Mouse (Mus musculus): ENCODE data around the gene Terf2ip.

Gene Terf2ip

GRCm38 (mm10) chr8:112011816-112012242 is 631 bp downstream of the Terf2ip start:
- DNase-seq = peak; percentile 57 to 74

GRCm38 (mm10) chr8:112014936-112015335 is 3.7 kb downstream of the Terf2ip start, which contains the start of gene Gm6793:
Gene Gm6793, minus strand, starts transcription at chr8:112015036.
- DNase-seq = no peak

GRCm38 (mm10) chr8:112029455-112029854 is 18.3 kb downstream of the Terf2ip start:
- DNase-seq = no peak

GRCm38 (mm10) chr8:112030663-112031062 is 19.5 kb downstream of the Terf2ip start:
- DNase-seq = no peak

- DNase-seq = no peak
Measured at GRCm38 (mm10) chr8:112033071-112033470, 21.9 kb downstream of the Terf2ip start.

- DNase-seq = peak in 1 of 2 experiments; percentile 49
Measured at GRCm38 (mm10) chr8:112034603-112035002, 23.4 kb downstream of the Terf2ip start.

GRCm38 (mm10) chr8:112037521-112037920 is 26.3 kb downstream of the Terf2ip start:
- DNase-seq = no peak

- no peak for DNase-seq
Measured at GRCm38 (mm10) chr8:112045182-112045581, 34.0 kb downstream of the Terf2ip start.

- DNase-seq = peak; percentile 61 to 80
Measured at GRCm38 (mm10) chr8:112045896-112046295, 34.7 kb downstream of the Terf2ip start.

GRCm38 (mm10) chr8:112048293-112048692 is 37.1 kb downstream of the Terf2ip start:
- DNase-seq = no peak

GRCm38 (mm10) chr8:112049984-112050383 is 38.8 kb downstream of the Terf2ip start:
- DNase-seq = no peak

GRCm38 (mm10) chr8:112051537-112051936 is 40.3 kb downstream of the Terf2ip start:
- no peak for DNase-seq

- no peak for DNase-seq
Measured at GRCm38 (mm10) chr8:112054456-112054855, 43.3 kb downstream of the Terf2ip start.

- DNase-seq = peak in 1 of 2 experiments; percentile 12
Measured at GRCm38 (mm10) chr8:112061372-112061771, 50.2 kb downstream of the Terf2ip start.
